Mouse (Mus musculus) ES-E14 (cell line): Measurements from ENCODE around the gene Shc3. TPM values are rescaled to one million over a fixed set of nuclear protein-coding genes. Genes with fewer than 3 reads are reported as not detected.

Experiments used
- DNase-seq: peaks from one replicate; pipeline ENCODE4 v3.0.0-alpha.2; 2013; ENCODE audit warnings: low read depth, low spot score
- H3K27ac ChIP-seq: 2 replicates; pipeline ENCODE4 v1.5.1; 2012; ENCODE audit warnings: low read depth, mild to moderate bottlenecking, low read length, moderate library complexity, mixed read lengths; ENCODE audit not compliant: poor library complexity, insufficient read depth, severe bottlenecking
- H3K36me3 ChIP-seq: 2 replicates; pipeline ENCODE4 v1.6.1; 2012; ENCODE audit warnings: mild to moderate bottlenecking, low read length, moderate library complexity, mixed read lengths; ENCODE audit not compliant: control insufficient read depth, poor library complexity, insufficient read depth, severe bottlenecking
- H3K4me1 ChIP-seq, 2 experiments: fragments of 150-350 bp in 1 of 2; sonication (generic) in 1 of 2; 2 replicates each; pipeline ENCODE4 v1.6.1; 2012; ENCODE audit warnings: low read length in 2 of 2, mild to moderate bottlenecking in 1 of 2, mixed read lengths in 1 of 2; ENCODE audit not compliant: control insufficient read depth in 2 of 2, insufficient read depth in 2 of 2, poor library complexity in 1 of 2
- H3K4me3 ChIP-seq, 2 experiments: fragments of 150-350 bp in 1 of 2; sonication (generic) in 1 of 2; 2 replicates each; pipeline ENCODE4 v1.5.1; 2012; ENCODE audit warnings: low read length in 2 of 2, low read depth in 1 of 2, mild to moderate bottlenecking in 1 of 2, mixed read lengths in 1 of 2; ENCODE audit not compliant: insufficient read depth in 1 of 2, poor library complexity in 1 of 2, severe bottlenecking in 1 of 2
- H3K9ac ChIP-seq: 2 replicates; pipeline ENCODE4 v1.6.1; 2012; ENCODE audit warnings: low read depth, mild to moderate bottlenecking, low read length, mixed read lengths; ENCODE audit not compliant: poor library complexity, insufficient read depth, severe bottlenecking
- H3K9me3 ChIP-seq: fragments of 150-350 bp; sonication (generic); 2 replicates; pipeline ENCODE4 v1.6.1; 2012; ENCODE audit warnings: low read depth, mild to moderate bottlenecking, low read length; ENCODE audit not compliant: control insufficient read depth, insufficient read depth
- CHD2 ChIP-seq: IDR thresholded peaks from 2 replicates; pipeline ENCODE4 v1.6.1; 2014; ENCODE audit warnings: mild to moderate bottlenecking, low read depth, low read length, inconsistent platforms
- HCFC1 ChIP-seq: IDR thresholded peaks from 2 replicates; pipeline ENCODE4 v1.6.1; 2012; ENCODE audit warnings: low read length, inconsistent platforms, borderline replicate concordance; ENCODE audit not compliant: insufficient read depth
- MAFK ChIP-seq: IDR thresholded peaks from 2 replicates; pipeline ENCODE4 v1.6.1; 2014; ENCODE audit warnings: mild to moderate bottlenecking, low read depth, low read length, inconsistent platforms; ENCODE audit not compliant: insufficient read depth
- ZC3H11A ChIP-seq: IDR thresholded peaks from 2 replicates; pipeline ENCODE4 v1.6.1; 2012; ENCODE audit warnings: low read depth, mild to moderate bottlenecking, inconsistent platforms, low read length, borderline replicate concordance
- ZNF384 ChIP-seq: IDR thresholded peaks from 2 replicates; pipeline ENCODE4 v1.6.1; 2012; ENCODE audit warnings: low read depth, low read length, inconsistent platforms
- in situ Hi-C, 2 experiments: fragments of 600-800 bp; cut with MboI; formaldehyde crosslinking; loops; one replicate each; pipeline ENCODE4 v1.15.1; 2025; ENCODE audit warnings: low sequenced_read_pairs in 2 of 2, inconsistent platforms in 1 of 2; ENCODE audit not compliant: unreplicated experiment in 2 of 2
- total RNA-seq: library from RNA; depleted of rRNA; stranded (reverse); fragments of 300-350 nt; gene quantifications from 2 replicates; pipeline ENCODE4 v1.2.3, GENCODE M21; 2012; rRNA removed

The Shc3 gene
- total RNA-seq, 1 experiment, result 1.4 TPM

- no peak overlapping the region for H3K9ac ChIP-seq
- no peak overlapping the region for H3K27ac ChIP-seq
- no peak overlapping the region for H3K4me3 ChIP-seq
- no peak for DNase-seq
- no peaks in the 10 kb centered on the region for H3K4me1 ChIP-seq
- H3K36me3 ChIP-seq, result no peaks in the 10 kb centered on the region
- no peaks in the 10 kb centered on the region for H3K9me3 ChIP-seq
- peak; percentile 86 for TF ChIP-seq MAFK
- no peak for TF ChIP-seq CHD2
- TF ChIP-seq HCFC1, result no peak
- TF ChIP-seq ZC3H11A, result no peak
- no peak for TF ChIP-seq ZNF384
- in situ Hi-C loops, result no loop called here
Measured at GRCm38 (mm10) chr13:51384899-51385298, 184.3 kb downstream of the Shc3 start.

GRCm38 (mm10) chr13:51381498-51381897, 187.7 kb downstream of the Shc3 start:
- no peak overlapping the region for H3K4me3 ChIP-seq
- no peaks in the 10 kb centered on the region for H3K9me3 ChIP-seq
- in situ Hi-C loops, result no loop called here
- DNase-seq, result no peak
- H3K36me3 ChIP-seq, result no peaks in the 10 kb centered on the region
- TF ChIP-seq ZC3H11A, result no peak
- TF ChIP-seq MAFK, result no peak
- TF ChIP-seq HCFC1, result no peak
- TF ChIP-seq ZNF384, result no peak
- TF ChIP-seq CHD2, result no peak
- no peak overlapping the region for H3K9ac ChIP-seq
- no peak overlapping the region for H3K27ac ChIP-seq
- H3K4me1 ChIP-seq, result peaks cover 8 to 12% of the 10 kb centered on the region in 2 experiments; a peak in 2 of 4 replicates

Other genes starting within 250 kb of the Shc3 start
- 1.2 and 2.6 TPM in 2 replicates for gene S1pr3, start 160.8 kb downstream of the Shc3 start, total RNA-seq
- gene Cks2, start 75.8 kb upstream of the Shc3 start, total RNA-seq, result 122 and 188 TPM in 2 replicates
- gene Secisbp2, start 82.3 kb upstream of the Shc3 start, total RNA-seq, result 26.6 and 31.6 TPM in 2 replicates
- gene Sema4d, start 224.3 kb upstream of the Shc3 start, total RNA-seq, result 25.1 and 33.4 TPM in 2 replicates